Mouse (Mus musculus) layer of hippocampus, adult 6 months (tissue): ENCODE results near the gene Plod2. TPM values are rescaled to one million over a fixed set of nuclear protein-coding genes. Genes with fewer than 3 reads are reported as not detected.

ENCODE experiments used
- long read RNA-seq, 2 experiments: library from polyadenylated mRNA; unstranded; transcript quantifications; one replicate each; pipeline ENCODE4 v2.0.0; 2019 to 2020
- polyA plus RNA-seq: library from polyadenylated mRNA; unstranded; fragments of <200 nt; fragmentation: Nextera tagmentation; gene quantifications from 2 replicates; pipeline ENCODE4 v1.2.3, GENCODE M21; 2021

The Plod2 gene
- polyA plus RNA-seq = 1.6 TPM in 2 replicates
- long read RNA-seq, experiment 1, partial matches to known transcripts = 2 of 6 reads
- long read RNA-seq, experiment 1, other reads (novel, unspliced or antisense) = 1 of 6 reads
- long read RNA-seq, experiment 2, transcript Plod2-201 (19 exons, 3,649 nt) = major isoform, 6 of 13 reads
- long read RNA-seq, experiment 2, partial matches to known transcripts = 1 of 13 reads
- long read RNA-seq, experiment 2, other reads (novel, unspliced or antisense) = 2 of 13 reads

DNA sequence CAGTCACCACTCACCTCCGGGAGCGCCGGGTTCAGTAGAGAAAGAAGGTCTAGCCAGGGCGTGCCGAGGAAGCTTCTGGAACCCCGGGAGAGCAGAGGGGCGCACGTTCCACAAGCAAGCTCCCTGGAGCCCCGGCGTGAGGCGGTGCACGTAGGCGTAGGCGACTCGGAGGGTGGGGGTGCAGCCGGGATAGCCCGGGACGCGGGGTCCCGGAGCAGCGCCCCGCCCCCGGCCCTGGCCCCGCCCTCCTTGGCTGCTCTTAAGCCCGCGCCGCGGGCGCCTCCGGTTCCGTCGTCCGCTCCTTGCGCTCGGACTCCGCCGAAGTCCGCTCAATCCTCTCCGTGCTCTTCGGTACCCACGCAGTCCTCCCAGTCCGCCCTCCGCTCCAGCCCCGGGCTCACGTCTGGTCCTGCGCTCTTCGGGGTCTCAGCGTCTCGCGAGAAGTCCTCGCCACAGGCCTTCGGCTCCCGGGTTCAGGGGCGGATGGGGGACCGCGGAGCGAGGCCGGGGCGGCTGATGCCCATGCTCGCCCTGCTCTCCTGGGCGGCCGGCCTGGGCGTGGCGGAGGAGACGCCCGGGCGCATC is at the start of gene Plod2:
Gene Plod2, plus strand, starts transcription at position 247 of the 585 bp plus-strand sequence.

Other genes starting within 250 kb of the Plod2 start
- not detected in 2 replicates for gene 1700057G04Rik, start 232.8 kb upstream of the Plod2 start, polyA plus RNA-seq
- gene Plscr4, start 84.8 kb upstream of the Plod2 start, polyA plus RNA-seq = 3.3 and 3.4 TPM in 2 replicates